Mouse (Mus musculus): ENCODE measurements around the gene Abca2. TPM values are rescaled to one million over a fixed set of nuclear protein-coding genes. Genes with fewer than 3 reads are reported as not detected.

The Abca2 gene
- total RNA-seq, 4 experiments from 2014 or later, result 14.6 to 19.4 (median 16.0) TPM

DNA sequence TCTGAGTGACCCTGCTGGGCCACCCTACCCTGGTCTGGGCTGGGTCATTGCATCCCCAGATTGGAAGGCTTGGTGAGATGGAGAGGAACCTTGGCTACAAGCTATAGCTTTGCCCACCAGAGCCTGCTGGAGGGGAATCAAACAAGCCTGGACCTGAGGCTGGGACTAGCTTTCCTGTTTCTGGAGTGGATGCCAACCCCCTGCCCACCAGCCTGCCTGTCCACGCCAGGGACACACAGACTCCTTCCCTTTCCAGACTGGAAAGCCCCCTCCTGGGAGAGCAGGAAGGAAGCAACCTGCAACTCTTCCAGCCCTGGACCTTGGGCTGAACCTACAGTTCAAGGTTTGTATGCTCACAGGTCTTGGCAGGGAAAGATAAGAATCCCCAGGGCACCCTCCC lies 4.9 kb upstream of the Abca2 start:
- DNase-seq (ENCODE audit: low spot score in 2 of 2), result no peak

DNA sequence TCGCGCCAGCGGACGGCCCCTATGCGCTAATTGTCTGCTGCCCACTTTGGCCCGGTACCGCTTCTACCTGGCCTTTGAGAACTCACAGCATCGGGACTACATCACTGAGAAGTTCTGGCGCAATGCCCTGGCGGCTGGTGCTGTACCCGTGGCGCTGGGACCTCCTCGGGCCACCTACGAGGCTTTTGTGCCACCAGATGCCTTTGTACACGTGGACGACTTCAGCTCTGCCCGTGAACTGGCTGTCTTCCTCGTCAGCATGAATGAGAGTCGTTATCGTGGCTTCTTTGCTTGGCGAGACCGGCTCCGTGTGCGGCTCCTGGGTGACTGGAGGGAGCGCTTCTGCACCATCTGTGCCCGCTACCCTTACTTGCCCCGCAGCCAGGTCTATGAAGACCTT lies 3.0 kb upstream of the Abca2 start:
- no peak for DNase-seq (ENCODE audit: low spot score in 2 of 2)

GRCm38 (mm10) chr2:25426721-25427191 lies 1.7 kb upstream of the Abca2 start:
- DNase-seq (ENCODE audit: low spot score in 2 of 2), result peak in 1 of 2 experiments; percentile 45

DNA sequence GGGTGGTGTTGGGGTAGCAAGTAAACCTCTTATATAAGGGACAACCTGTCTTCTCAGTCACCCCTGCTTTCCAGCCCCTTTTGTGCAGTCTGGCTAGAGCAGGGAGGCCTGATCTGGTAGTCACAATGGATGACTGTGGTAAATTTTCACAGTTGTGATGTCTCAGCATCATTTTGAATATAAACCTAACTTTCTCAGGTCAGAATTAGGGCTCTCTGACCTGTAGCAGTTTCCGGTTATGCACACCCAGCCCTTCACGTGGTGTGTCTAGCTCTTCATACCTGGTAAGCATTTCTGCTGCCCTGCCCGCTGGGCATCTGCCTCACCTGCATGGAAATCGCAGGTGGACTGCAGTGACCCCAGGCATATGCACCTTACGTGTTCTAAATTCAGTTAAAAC lies 1.2 kb upstream of the Abca2 start:
- no peak for DNase-seq (ENCODE audit: low spot score in 2 of 2)

DNA sequence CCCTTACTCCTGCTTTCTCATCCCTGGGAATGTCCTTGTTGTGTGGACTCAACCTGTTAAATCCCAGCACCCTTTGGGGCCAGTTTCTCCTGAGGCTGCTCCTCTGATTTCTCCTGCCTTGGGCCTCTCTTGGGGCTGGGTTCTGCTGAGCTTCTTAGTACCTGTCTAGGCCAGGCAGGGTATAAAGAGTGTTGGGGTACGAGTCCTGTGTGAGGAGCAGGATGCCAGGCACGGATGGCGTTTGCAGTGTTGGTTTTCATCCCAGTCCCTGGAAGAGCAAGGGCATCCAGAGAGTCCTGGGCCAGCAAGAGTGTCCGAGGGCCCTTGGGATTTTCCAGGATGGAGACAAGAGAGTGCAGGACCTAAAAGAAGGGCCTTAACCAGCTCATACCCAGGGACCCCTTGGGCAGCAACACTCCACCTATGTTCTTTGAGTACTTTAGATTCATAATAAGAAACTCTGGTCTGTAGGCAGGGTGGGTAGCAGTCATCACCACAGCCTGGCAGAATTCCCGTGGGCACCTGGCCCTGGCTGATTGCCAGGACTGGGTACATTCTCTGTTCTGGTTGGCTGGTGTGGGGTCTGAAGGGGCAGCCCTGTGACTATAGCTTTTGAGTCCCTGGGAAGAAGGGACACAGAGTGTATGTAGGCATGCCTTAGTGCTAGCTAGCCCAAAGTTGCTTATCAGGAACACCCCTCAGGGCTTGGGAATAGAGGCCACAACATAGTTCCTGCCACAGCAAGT lies 1.1 kb downstream of the Abca2 start:
- no peak for DNase-seq (ENCODE audit: low spot score in 2 of 2)

DNA sequence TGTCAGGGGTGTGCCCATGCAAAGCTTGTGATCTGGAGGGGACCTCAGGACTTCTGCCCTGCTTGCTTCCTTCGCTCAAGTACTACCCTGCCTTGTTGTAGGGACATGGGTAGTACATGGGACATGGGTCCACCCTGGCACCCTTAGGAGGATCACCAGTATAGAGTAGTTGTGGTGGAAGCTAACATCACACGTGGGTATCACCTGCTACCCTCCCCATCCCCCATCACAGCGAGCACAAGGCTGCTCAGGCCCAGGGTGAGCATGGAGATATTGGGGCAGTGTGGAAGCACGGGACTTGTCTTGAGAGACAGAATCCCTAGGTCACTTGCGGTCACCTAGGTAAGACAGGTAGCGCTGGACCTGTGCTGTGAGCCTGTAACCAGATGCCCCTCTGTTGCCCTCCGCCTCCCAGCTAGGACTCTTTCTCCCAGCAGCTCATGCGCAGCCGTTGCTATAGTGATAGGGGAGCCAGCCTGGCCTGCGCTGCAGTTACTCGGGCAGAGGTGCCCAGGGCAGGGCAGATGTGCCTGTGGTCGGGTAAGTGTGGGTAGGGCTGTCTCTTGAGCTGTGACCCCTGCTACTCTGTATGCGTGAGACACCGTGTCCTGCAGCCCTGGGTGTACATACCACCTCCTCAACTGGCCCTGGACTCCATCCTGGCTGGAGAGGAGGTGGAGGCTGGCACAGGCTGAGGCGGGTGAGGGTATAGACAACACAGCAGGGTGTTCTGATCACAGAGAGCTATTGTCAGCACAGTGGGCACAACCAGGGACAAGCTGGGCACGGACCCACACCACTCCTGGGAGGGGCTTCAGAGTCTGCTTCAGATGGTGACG lies 2.1 kb downstream of the Abca2 start:
- no peak for DNase-seq (ENCODE audit: low spot score in 2 of 2)

DNA sequence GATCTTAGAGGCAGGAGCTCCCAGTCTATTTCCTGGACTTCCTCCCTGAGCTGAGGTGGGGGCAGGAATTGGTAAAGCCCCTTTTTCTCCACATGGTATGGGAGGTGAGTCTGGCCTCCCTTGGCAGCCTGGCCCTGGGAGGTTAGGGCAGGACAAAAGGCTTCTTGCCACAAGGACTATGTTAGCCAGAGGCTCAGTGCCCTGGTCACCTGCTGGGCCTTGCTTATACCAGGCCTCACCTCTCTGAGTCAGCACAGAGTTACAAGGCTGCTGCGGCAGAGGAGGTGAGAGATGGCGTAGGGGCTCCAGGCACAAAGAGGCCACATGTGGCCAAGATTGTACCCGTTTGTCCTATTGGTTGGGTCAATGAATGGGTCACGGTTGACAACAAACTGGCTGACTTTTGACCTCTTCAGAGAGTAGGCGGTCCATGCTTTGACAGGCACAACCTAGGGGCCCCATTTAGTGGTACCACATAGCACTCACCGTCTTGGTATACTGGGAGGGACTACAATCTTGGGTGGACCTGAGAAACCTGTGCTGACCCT lies 2.9 kb downstream of the Abca2 start:
- DNase-seq (ENCODE audit: low spot score in 2 of 2), result no peak

DNA sequence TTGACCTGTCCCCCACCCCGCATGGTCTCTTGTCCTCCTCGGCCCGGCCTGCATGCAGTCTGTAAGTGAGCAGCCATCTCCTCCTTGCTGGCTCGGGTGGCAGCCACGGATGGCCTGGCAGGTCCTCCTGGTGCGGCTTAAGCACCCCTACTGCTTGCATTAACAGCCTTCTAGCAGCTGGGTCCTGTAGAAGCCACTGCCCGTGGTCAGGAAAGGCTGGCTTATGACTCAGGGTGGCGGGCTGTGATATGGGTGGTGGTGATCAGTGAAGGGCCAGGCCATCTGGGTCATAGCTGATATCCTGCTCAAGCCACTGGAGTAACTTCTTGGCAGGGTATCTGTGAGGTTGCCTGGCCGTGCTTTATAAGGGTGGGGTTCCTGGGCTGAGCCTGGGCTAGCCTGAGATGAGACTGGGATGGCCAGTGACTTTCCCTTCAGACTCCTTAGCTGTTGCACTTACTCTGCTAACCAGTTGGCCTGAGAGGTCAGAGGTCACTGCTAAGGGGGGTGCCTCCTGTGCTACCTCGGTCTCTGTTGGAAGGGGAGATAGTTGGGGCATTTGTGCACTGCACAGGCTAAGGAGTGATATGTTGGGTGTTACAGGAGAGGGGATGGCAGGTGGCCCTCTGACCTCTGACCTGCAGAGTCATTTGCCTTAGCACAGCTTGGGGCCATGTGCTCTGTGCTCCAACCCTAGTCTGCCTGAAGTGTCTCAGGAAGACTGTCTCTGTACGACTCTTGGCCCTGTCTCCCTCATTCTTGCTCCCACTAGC lies 4.0 kb downstream of the Abca2 start:
- no peak for DNase-seq (ENCODE audit: low spot score in 2 of 2)

DNA sequence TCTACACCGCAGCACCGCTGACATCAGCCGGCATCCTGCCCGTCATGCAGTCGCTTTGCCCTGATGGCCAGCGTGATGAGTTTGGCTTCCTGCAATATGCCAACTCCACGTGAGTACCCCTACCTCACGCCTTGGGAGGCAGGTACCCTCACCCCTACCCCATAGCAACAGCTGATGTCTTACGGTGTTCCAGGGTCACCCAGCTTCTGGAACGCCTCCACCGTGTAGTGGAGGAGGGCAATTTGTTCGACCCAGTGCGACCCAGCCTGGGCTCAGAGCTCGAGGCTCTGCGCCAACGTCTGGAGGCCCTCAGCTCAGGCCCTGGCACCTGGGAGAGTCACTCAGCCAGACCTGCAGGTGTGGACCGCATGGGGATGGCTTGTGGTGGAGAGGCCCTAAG lies 4.6 kb downstream of the Abca2 start:
- no peak for DNase-seq (ENCODE audit: low spot score in 2 of 2)

DNA sequence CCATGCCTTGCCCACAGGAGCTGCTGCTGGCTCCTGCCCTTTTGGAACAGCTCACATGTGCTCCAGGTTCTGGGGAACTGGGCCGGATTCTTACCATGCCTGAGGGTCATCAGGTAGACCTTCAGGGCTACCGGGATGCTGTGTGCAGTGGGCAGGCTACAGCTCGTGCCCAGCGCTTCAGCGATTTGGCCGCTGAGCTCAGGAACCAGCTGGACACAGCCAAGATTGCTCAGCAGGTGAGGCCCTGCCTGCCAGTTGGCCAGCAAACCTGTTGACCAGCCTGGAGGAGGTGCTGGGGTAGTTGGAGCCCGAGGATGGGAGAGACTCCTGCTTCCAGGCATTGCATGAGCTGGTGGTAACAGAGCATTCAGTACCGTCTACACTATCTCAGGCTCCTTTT lies 5.8 kb downstream of the Abca2 start:
- DNase-seq (ENCODE audit: low spot score in 2 of 2), result no peak

DNA sequence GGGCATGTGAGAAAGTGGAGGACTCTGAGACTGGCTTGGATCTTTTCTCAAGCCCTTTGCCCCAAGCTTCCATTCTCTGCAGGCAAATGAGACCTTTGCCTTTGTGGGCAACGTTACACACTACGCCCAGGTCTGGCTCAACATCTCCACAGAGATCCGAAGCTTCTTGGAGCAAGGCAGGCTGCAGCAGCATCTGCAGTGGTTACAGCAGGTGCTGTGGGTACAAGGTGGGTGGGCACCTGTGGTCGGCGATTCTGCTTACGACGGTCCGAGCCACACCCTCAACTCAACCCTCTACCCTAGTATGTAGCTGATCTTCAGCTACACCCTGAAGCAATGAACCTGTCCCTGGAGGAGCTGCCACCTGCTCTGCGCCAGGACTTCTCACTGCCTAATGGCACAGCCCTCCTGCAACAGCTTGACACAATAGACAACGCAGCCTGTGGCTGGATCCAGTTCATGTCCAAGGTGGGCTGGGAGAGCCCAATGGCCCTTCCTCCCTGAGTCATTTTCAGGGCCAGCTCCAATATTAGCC lies 7.8 kb downstream of the Abca2 start:
- DNase-seq (ENCODE audit: low spot score in 2 of 2), result no peak

- DNase-seq (ENCODE audit: low spot score in 2 of 2), result no peak
Observed at GRCm38 (mm10) chr2:25441067-25441466, 12.6 kb downstream of the Abca2 start.

GRCm38 (mm10) chr2:25442682-25443081 lies 14.2 kb downstream of the Abca2 start:
- DNase-seq (ENCODE audit: low spot score in 2 of 2), result no peak

GRCm38 (mm10) chr2:25450853-25451647 lies 22.5 kb downstream of the Abca2 start:
- no peak for DNase-seq (ENCODE audit: low spot score in 2 of 2)

- no peak for DNase-seq (ENCODE audit: low spot score in 2 of 2)
Observed at GRCm38 (mm10) chr2:25452951-25453350, 24.4 kb downstream of the Abca2 start.

GRCm38 (mm10) chr2:25456205-25456953 lies 27.9 kb downstream of the Abca2 start, which contains the start of gene Clic3:
TSS of gene Clic3 (plus strand) at chr2:25456838.
- no peak for DNase-seq (ENCODE audit: low spot score in 2 of 2)

- no peak for DNase-seq (ENCODE audit: low spot score in 2 of 2)
Observed at GRCm38 (mm10) chr2:25457022-25457896, 28.8 kb downstream of the Abca2 start.

- DNase-seq (ENCODE audit: low spot score in 2 of 2), result peak; percentile 31 to 52
Observed at GRCm38 (mm10) chr2:25458911-25459310, 30.4 kb downstream of the Abca2 start.

DNA sequence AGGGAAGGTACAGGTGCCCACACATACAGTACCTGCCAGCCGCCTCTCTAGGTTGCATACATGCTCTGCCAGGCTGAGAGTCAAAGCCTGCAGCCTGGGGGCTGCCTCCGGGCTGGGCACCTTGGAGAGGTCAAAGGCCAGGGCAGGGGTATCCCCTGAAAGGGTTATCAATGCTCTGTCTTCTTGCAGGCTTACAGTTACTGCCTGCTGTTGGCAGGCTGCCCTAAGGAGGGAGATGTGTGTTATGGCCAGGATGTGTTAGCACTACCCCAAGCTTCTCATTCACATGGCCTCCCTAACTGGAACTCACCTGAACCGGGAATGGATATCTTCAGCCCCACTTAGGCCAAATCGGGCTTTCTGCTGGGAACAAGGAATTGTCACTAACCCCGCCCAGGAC lies 31.6 kb downstream of the Abca2 start:
- peak in 1 of 2 experiments; percentile 26 for DNase-seq (ENCODE audit: low spot score in 2 of 2)
